Mouse (Mus musculus) G1E (cell line): ENCODE measurements around the gene Cd2bp2.

Source experiments
- CTCF ChIP-seq: IDR thresholded peaks from 2 replicates; pipeline ENCODE4 v1.5.1; 2012; ENCODE audit warnings: low read depth, low read length, inconsistent platforms, mixed read lengths
- GATA1 ChIP-seq: IDR thresholded peaks from 2 replicates; pipeline ENCODE4 v1.6.1; 2012; ENCODE audit warnings: borderline replicate concordance, low read length, inconsistent platforms, mixed read lengths
- GATA2 ChIP-seq: IDR thresholded peaks from 2 replicates; pipeline ENCODE4 v1.6.1; 2012; ENCODE audit warnings: low read depth, low read length, inconsistent platforms, borderline replicate concordance
- POLR2AphosphoS5 ChIP-seq: IDR thresholded peaks from 2 replicates; pipeline ENCODE4 v1.6.1; 2012; ENCODE audit warnings: low read depth, low read length, inconsistent platforms; ENCODE audit not compliant: insufficient replicate concordance
- TAL1 ChIP-seq: conservative IDR thresholded peaks from 2 replicates; pipeline ENCODE4 v1.6.1; 2012; ENCODE audit warnings: low read depth, low read length, inconsistent platforms, mixed read lengths

- TF ChIP-seq CTCF (no peak), GATA1 (no peak), TAL1 (peak; percentile 25; the same call in 1 of the 2 replicates), GATA2 (no peak), POLR2AphosphoS5 (no peak)
Observed at GRCm38 (mm10) chr7:127218670-127219069, 22.8 kb upstream of the Cd2bp2 start.
